Mouse (Mus musculus) frontal cortex, postnatal 10 days (tissue): Measurements from ENCODE around the gene Osbp.
A peak's percentile ranks its signal among the peaks of the same experiment; 100 is the strongest.

Experiments
- DNase-seq, 2 experiments: peaks; one replicate each; pipeline ENCODE4 v3.0.0; 2022; ENCODE audit warnings: low spot score in 2 of 2, mixed read lengths in 1 of 2

Gene Osbp

GRCm38 (mm10) chr19:12010916-12011559, 45.3 kb downstream of the Osbp start:
- peak; percentile 55 to 74 for DNase-seq

GRCm38 (mm10) chr19:12011560-12012556, 46.1 kb downstream of the Osbp start:
- DNase-seq = peak; percentile 76 to 85

- DNase-seq = no peak
These were observed 46.9 kb downstream of the Osbp start for GRCm38 (mm10) chr19:12012615-12013014.

GRCm38 (mm10) chr19:12013228-12013627, 47.5 kb downstream of the Osbp start:
- peak; percentile 34 to 46 for DNase-seq

GRCm38 (mm10) chr19:12015708-12016107, 50.0 kb downstream of the Osbp start:
- no peak for DNase-seq

- DNase-seq = no peak
These were observed 50.5 kb downstream of the Osbp start for GRCm38 (mm10) chr19:12016192-12016591.

- no peak for DNase-seq
These were observed 58.4 kb downstream of the Osbp start for GRCm38 (mm10) chr19:12024149-12024548.

GRCm38 (mm10) chr19:12025333-12025732, 59.6 kb downstream of the Osbp start:
- no peak for DNase-seq

- DNase-seq = no peak
These were observed 60.9 kb downstream of the Osbp start for GRCm38 (mm10) chr19:12026606-12027005.

GRCm38 (mm10) chr19:12037727-12038126, 72.0 kb downstream of the Osbp start:
- DNase-seq = no peak

GRCm38 (mm10) chr19:12041217-12041616, 75.5 kb downstream of the Osbp start, which contains the start of gene Olfr1423:
TSS of gene Olfr1423 (minus strand) at chr19:12041317.
- DNase-seq = no peak

GRCm38 (mm10) chr19:12043163-12043562, 77.4 kb downstream of the Osbp start:
- no peak for DNase-seq
